Mouse (Mus musculus) large intestine, adult 2 months (tissue): ENCODE results near the gene Olfr1217. TPM values are rescaled to one million over a fixed set of nuclear protein-coding genes. Genes with fewer than 3 reads are reported as not detected.
"Not testable (repeated sequence)": the region's sequence is repeated elsewhere in the genome, so short reads cannot be mapped to it uniquely, and the experiment has no call there.

Source experiments
- DNase-seq: peaks from one replicate; pipeline ENCODE4 v3.0.0-alpha.2; 2012; ENCODE audit warnings: low read depth, low spot score
- WGBS: fragments of 180-500 bp; shearing (Covaris S2); methylation state at CpG from one replicate; pipeline ENCODE4 v1.1.7; 2018; 5-methylcytosine and 5-hydroxymethylcytosine counted together
- polyA plus RNA-seq: library from polyadenylated mRNA; depleted of rRNA; stranded (reverse); fragments of >200 nt; gene quantifications from 2 replicates; pipeline ENCODE4 v1.2.3, GENCODE M21; 2012; rRNA removed

Gene Olfr1217
- not detected in 2 replicates for polyA plus RNA-seq

- no peak for DNase-seq
- 51% methylated on average over 2 of the region's 2 CpGs for WGBS
Observed at GRCm38 (mm10) chr2:89031965-89032364, at the start of gene Olfr1217. Gene Olfr1217, minus strand, starts transcription at chr2:89032065.

GRCm38 (mm10) chr2:89081487-89081886 lies 49.6 kb upstream of the Olfr1217 start:
- no peak for DNase-seq

- DNase-seq, result no peak
Observed at GRCm38 (mm10) chr2:89061087-89061486, 29.2 kb upstream of the Olfr1217 start, which contains the start of gene Olfr1218. Gene Olfr1218, minus strand, starts transcription at chr2:89061187.

- 63% methylated on average over 3 of the region's 3 CpGs for WGBS
Observed at GRCm38 (mm10) chr2:89021436-89021835, 10.4 kb downstream of the Olfr1217 start.

GRCm38 (mm10) chr2:89018240-89018639 lies 13.6 kb downstream of the Olfr1217 start, which contains the start of gene Olfr1216:
Gene Olfr1216, minus strand, starts transcription at chr2:89018340.
- 68% methylated on average over 1 of the region's 1 CpGs for WGBS
- DNase-seq, result no peak

More at GRCm38 (mm10) chr2:89021436-89021835, 10.4 kb downstream of the Olfr1217 start:
- not testable (repeated sequence) for DNase-seq

GRCm38 (mm10) chr2:89006873-89007272 lies 25.0 kb downstream of the Olfr1217 start, which contains the start of gene Olfr1215:
Gene Olfr1215, minus strand, starts transcription at chr2:89006973.
- 45% methylated on average over 2 of the region's 2 CpGs for WGBS
- DNase-seq, result no peak

- DNase-seq, result no peak
- WGBS, result 79% methylated on average over 1 of the region's 1 CpGs
Observed at GRCm38 (mm10) chr2:88992553-88992952, 39.3 kb downstream of the Olfr1217 start, which contains the start of gene Olfr1214. Gene Olfr1214, minus strand, starts transcription at chr2:88992653.

- WGBS, result 72% methylated on average over 1 of the region's 1 CpGs
- no peak for DNase-seq
Observed at GRCm38 (mm10) chr2:88980181-88980580, 51.7 kb downstream of the Olfr1217 start, which contains the start of gene Gm13762. Gene Gm13762, minus strand, starts transcription at chr2:88980281.

Other genes starting within 250 kb of the Olfr1217 start
- gene Olfr1201, start 239.0 kb downstream of the Olfr1217 start, polyA plus RNA-seq, result not detected in 2 replicates
- not detected in 2 replicates for gene Olfr1202, start 217.6 kb downstream of the Olfr1217 start, polyA plus RNA-seq
- not detected in 2 replicates for gene Olfr1205, start 202.3 kb downstream of the Olfr1217 start, polyA plus RNA-seq
- not detected in 2 replicates for gene Olfr1204, start 182.8 kb downstream of the Olfr1217 start, polyA plus RNA-seq
- not detected in 2 replicates for gene Olfr1206, start 168.8 kb downstream of the Olfr1217 start, polyA plus RNA-seq
- gene Olfr1208, start 129.8 kb downstream of the Olfr1217 start, polyA plus RNA-seq, result not detected in 2 replicates
- not detected in 2 replicates for gene Olfr1209, start 116.9 kb downstream of the Olfr1217 start, polyA plus RNA-seq
- gene Olfr1211, start 94.0 kb downstream of the Olfr1217 start, polyA plus RNA-seq, result not detected in 2 replicates
- gene Olfr1212, start 78.1 kb downstream of the Olfr1217 start, polyA plus RNA-seq, result not detected in 2 replicates
- not detected in 2 replicates for gene Gm13762, start 51.8 kb downstream of the Olfr1217 start, polyA plus RNA-seq
- gene Olfr1214, start 39.4 kb downstream of the Olfr1217 start, polyA plus RNA-seq, result not detected in 2 replicates
- gene Olfr1215, start 25.1 kb downstream of the Olfr1217 start, polyA plus RNA-seq, result not detected in 2 replicates
- not detected in 2 replicates for gene Olfr1216, start 13.7 kb downstream of the Olfr1217 start, polyA plus RNA-seq
- gene Olfr1218, start 29.1 kb upstream of the Olfr1217 start, polyA plus RNA-seq, result not detected in 2 replicates
- gene Olfr1219, start 51.4 kb upstream of the Olfr1217 start, polyA plus RNA-seq, result not detected in 2 replicates
- gene Olfr1220, start 74.8 kb upstream of the Olfr1217 start, polyA plus RNA-seq, result not detected in 2 replicates
- gene Olfr1221, start 85.2 kb upstream of the Olfr1217 start, polyA plus RNA-seq, result not detected in 2 replicates
- gene Olfr1222, start 101.0 kb upstream of the Olfr1217 start, polyA plus RNA-seq, result not detected in 2 replicates
- not detected in 2 replicates for gene Olfr1223, start 119.5 kb upstream of the Olfr1217 start, polyA plus RNA-seq
- gene Olfr1224-ps1, start 132.0 kb upstream of the Olfr1217 start, polyA plus RNA-seq, result not detected in 2 replicates
- gene Olfr1225, start 142.6 kb upstream of the Olfr1217 start, polyA plus RNA-seq, result not detected in 2 replicates
- not detected in 2 replicates for gene Olfr1226, start 168.0 kb upstream of the Olfr1217 start, polyA plus RNA-seq
- gene Olfr1228, start 222.0 kb upstream of the Olfr1217 start, polyA plus RNA-seq, result not detected in 2 replicates